In genomic region chr10:87329471-87329870, GRCm38 (mm10) we compare ENCODE assay signal across 29 mouse cellular contexts.
"Had no signal": no experiment of that assay in that cellular context is flagged by ENCODE, and none has a peak within 500 bp of the region (broad histone marks: within the 10 kb centered on the region; RNA-seq: fewer than 3 reads in every experiment).

No protein-coding gene starts in this region.

- H3K36me3 ChIP-seq: embryonic facial prominence, embryonic 10.5 days; embryonic facial prominence, embryonic 12.5 days; embryonic facial prominence, embryonic 13.5 days; embryonic facial prominence, embryonic 15.5 days; forebrain, embryonic 10.5 days; forebrain, embryonic 12.5 days; forebrain, embryonic 15.5 days had no signal

- DNase-seq: cerebellum, adult 2 months; cerebellum, adult 8-10 months; cerebellum, adult 9-10 months; cerebellum, adult 9-11 months; cerebellum, postnatal 10 days; cerebellum, postnatal 14 days; cerebellum, postnatal 25 days; cerebellum, postnatal 36 days; embryo, embryonic 11 days; forebrain, postnatal 0 days; gastrocnemius, adult 2 months; gastrocnemius, postnatal 10 days; gastrocnemius, postnatal 14 days; gastrocnemius, postnatal 25 days; gastrocnemius, postnatal 36 days; heart, adult 11 months; heart, adult 18-20 months; heart, adult 2 months had no signal

- H3K27me3 ChIP-seq: embryonic facial prominence, embryonic 12.5 days; embryonic facial prominence, embryonic 13.5 days; embryonic facial prominence, embryonic 15.5 days; forebrain, embryonic 12.5 days; forebrain, embryonic 13.5 days; forebrain, embryonic 15.5 days had no signal

- H3K4me2 ChIP-seq: embryonic facial prominence, embryonic 12.5 days; embryonic facial prominence, embryonic 13.5 days; embryonic facial prominence, embryonic 15.5 days; forebrain, embryonic 12.5 days; forebrain, embryonic 13.5 days; forebrain, embryonic 15.5 days had no signal

- H3K4me3 ChIP-seq: embryonic facial prominence, embryonic 10.5 days; embryonic facial prominence, embryonic 12.5 days; embryonic facial prominence, embryonic 13.5 days; embryonic facial prominence, embryonic 15.5 days; erythroblast, embryonic 14.5 days; forebrain, embryonic 10.5 days; forebrain, embryonic 12.5 days; forebrain, embryonic 13.5 days; forebrain, embryonic 15.5 days; gastrocnemius, adult 2 months; heart, adult 2 months had no signal

- H3K4me1 ChIP-seq: embryonic facial prominence, embryonic 10.5 days; embryonic facial prominence, embryonic 12.5 days; embryonic facial prominence, embryonic 13.5 days; embryonic facial prominence, embryonic 15.5 days had no signal

- H3K9me3 ChIP-seq: embryonic facial prominence, embryonic 10.5 days; embryonic facial prominence, embryonic 12.5 days; embryonic facial prominence, embryonic 13.5 days; embryonic facial prominence, embryonic 15.5 days; forebrain, embryonic 12.5 days; forebrain, embryonic 13.5 days; forebrain, embryonic 15.5 days had no signal

- H3K9ac ChIP-seq: embryonic facial prominence, embryonic 12.5 days; embryonic facial prominence, embryonic 13.5 days; embryonic facial prominence, embryonic 15.5 days; forebrain, embryonic 12.5 days; forebrain, embryonic 13.5 days; forebrain, embryonic 15.5 days; forebrain, postnatal 0 days had no signal

- ATAC-seq: forebrain, embryonic 13.5 days; forebrain, embryonic 14.5 days; forebrain, embryonic 15.5 days; forebrain, embryonic 16.5 days; forebrain, postnatal 0 days had no signal

- H3K27ac ChIP-seq: embryonic facial prominence, embryonic 10.5 days; embryonic facial prominence, embryonic 12.5 days; embryonic facial prominence, embryonic 13.5 days; embryonic facial prominence, embryonic 15.5 days; forebrain, embryonic 10.5 days; forebrain, embryonic 12.5 days; forebrain, embryonic 13.5 days; forebrain, embryonic 15.5 days; gastrocnemius, adult 2 months; heart, adult 2 months had no signal
